Mouse (Mus musculus) c-Kit-positive CD71-negative TER-119-negative erythroid progenitor cells, embryonic 14.5 days (primary cell): Measurements from ENCODE around the gene Vmp1.

Source experiments
- DNase-seq: peaks from one replicate; pipeline ENCODE4 v3.0.0-alpha.2; 2013; ENCODE audit warnings: low read depth

Vmp1 gene

GRCm38 (mm10) chr11:86672772-86673171 is 10.9 kb downstream of the Vmp1 start:
- no peak for DNase-seq

GRCm38 (mm10) chr11:86671041-86671675 is 12.5 kb downstream of the Vmp1 start:
- DNase-seq, result no peak

GRCm38 (mm10) chr11:86668169-86668568 is 15.5 kb downstream of the Vmp1 start:
- DNase-seq, result no peak

DNA sequence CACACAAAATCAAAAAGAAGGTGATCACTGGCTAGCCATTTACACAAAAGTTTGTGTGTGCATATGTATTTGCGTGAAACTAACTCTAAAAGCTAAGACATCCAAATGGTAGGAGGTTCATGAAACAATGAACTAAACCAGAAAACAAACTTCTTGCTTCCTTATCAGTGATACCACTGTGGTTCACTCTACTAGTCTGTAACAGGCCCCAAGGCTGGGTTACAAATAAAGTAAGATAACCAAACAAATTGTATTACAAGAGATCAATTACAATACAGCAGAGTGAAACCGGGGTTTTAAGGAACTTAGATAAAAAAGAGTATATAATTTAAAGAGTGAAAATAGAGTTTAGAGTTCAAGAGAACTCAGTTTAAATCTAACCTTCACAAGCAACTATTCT is 16.1 kb downstream of the Vmp1 start:
- DNase-seq, result no peak

DNA sequence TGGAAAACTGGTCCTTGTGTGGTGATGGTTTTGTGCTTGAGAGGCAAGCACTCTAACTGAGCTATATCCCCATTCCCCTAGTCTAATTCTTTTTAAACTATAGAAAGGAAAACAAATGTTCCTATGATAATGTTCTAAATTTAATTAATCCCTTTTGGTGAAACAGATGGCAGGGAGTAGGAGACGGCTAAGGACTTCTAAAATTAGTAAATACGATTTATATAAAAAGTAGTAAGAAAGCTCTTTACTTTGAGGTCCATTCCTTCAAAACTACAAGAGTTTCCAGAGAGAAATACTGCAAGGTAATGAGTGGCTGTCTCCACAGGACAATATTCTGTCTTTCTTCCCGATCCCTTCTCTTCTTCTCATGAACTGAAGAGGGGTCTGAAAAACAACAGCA is 19.2 kb downstream of the Vmp1 start:
- DNase-seq, result no peak

DNA sequence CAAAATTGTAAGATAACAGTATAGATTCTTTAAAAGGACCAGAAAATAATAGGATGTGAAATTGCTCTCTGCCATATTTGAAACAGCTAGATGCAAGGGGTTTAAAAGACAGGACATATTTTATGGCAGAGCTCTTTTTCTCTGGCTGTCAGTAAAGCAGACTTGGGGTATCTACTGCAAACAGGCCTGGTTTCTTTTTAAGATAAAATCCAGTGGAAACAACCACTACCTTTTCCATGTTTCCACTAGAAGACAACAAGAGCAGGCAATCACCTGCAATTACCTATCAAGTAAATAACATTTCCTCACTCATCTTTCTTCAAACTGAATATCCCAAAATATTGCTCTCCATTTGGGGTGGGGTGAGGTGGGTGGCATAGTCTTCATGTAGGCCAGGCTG is 19.7 kb downstream of the Vmp1 start:
- DNase-seq, result no peak

DNA sequence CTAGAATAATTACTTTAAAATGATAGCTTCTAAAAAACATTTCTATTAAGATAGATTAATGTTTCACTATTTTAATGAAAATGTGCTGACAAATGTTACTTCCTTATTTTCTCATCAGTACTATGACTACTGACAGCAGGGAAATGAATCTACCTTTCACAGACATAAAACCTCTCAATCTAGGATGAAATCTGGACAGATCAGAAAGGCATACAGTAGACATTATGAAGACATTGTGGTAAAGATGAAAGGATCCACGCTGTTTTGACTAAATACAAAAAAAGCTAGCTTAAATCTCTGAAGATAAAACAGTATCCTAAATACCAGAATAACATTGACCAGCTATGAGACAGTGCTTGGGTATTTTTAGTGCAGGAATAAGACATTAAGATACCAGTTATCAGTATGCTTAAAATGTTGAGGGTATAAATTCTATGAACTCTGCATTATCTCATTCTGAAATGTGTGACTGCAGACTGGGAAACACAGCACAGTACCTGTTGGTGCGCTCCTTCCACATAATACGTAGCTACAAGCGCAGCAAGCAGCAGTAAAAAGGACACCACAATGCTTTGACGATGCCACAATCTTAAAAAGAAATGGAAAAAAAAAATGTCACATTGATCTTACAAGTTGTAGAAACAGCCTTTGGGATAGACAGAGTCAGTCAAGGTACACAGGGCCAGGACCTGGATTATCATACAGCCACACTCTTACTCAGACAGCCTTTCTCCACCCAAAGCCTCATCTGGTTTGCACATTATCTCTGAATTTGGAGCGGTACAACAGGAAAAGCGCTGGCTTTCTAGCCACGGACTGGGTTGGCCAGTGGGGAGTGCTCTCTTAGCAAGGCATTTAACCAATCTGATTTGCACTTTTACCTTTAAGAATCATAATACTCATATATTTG is 20.4 kb downstream of the Vmp1 start:
- DNase-seq, result no peak

- no peak for DNase-seq
Observed at GRCm38 (mm10) chr11:86657863-86658262, 25.8 kb downstream of the Vmp1 start.

- no peak for DNase-seq
Observed at GRCm38 (mm10) chr11:86656849-86657567, 26.6 kb downstream of the Vmp1 start.

GRCm38 (mm10) chr11:86655671-86656070 is 28.0 kb downstream of the Vmp1 start:
- DNase-seq, result no peak

DNA sequence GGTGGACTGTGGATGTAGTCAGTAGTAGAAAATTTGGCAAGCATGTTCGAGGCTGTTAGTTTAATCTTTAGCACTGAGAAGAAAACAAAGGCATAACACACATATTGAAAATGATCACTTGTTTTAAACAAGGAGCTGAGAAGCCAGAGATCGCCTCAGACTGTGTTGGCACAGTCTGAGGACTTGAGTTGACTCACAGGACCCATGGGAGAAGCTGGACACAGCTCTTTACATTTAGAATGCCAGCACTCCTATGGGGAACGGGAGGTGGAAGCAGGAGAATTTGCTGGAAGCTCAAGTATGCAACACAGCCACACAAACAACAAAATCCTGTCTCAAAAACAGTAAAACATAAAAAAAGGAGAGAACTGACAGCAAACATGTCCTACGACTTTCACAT is 29.5 kb downstream of the Vmp1 start:
- DNase-seq, result no peak

DNA sequence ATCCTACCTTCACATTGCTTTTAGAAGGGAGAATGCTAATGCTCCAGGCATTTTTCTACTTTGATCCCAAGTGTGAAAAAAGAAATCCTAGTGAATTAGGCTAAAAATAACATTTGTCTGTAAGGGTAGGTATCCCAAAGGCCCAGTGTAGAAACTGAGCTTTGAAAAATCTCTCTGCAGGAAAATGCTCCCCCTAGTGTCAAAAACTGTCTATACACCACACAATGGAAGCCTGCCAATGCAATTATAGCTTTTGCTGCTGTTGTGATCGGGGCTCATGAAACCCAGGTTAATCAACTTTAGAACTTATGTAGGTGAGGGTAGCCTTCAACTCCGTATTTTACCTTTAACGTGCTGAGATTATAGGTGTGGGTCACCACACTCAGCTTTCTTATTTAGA is 30.2 kb downstream of the Vmp1 start:
- DNase-seq, result peak; percentile 72

GRCm38 (mm10) chr11:86652578-86652979 is 31.1 kb downstream of the Vmp1 start:
- DNase-seq, result peak; percentile 53

DNA sequence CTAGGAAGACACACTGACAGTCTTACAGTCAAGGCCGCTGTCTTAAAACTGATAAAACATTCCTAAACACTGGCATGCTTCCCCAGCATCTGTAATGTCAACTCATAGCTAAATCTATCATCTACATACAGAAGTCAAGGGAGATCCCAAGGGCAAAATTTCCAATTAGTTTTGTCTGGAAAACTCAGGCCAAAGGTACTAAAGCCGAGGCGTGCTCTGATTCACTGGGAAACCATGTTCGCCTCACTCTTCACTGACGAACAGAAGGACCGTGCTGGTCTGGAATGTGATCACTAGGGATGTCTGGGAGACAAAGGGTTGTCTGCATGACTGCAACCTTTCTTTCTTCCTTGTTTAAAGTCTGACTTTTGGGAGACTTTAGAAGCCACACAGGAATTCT is 33.0 kb downstream of the Vmp1 start:
- DNase-seq, result no peak

- no peak for DNase-seq
Observed at GRCm38 (mm10) chr11:86649542-86649941, 34.1 kb downstream of the Vmp1 start.

GRCm38 (mm10) chr11:86647706-86648447 is 35.8 kb downstream of the Vmp1 start:
- DNase-seq, result no peak

DNA sequence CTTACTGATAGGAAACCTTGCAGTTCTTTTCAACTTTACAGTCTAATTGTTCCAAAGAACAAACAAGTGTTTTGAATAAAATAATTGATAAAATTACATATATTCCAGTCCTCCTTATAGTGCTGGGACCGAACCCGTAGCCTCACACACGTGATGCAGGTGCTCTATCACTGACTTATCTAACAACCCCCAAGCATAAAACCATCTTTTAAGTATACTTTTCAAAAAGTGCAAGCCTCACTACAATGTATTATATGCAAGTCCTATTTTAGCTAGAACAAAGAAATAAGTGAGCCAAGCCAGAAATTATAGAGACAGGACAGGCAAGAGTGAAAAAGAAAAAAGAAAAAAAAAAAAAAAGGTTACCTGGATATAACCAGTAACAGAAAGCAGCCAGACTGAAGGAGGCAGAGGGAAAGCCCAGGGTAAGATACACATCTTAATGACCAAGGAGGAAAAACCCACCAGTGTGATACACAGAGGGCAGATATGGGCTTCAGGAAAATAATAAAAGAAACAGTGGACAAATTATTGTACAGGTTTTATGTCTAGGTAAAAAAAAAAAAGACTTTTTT is 36.7 kb downstream of the Vmp1 start:
- no peak for DNase-seq

- no peak for DNase-seq
Observed at GRCm38 (mm10) chr11:86646136-86646834, 37.4 kb downstream of the Vmp1 start.

GRCm38 (mm10) chr11:86644553-86644952 is 39.1 kb downstream of the Vmp1 start:
- DNase-seq, result no peak

GRCm38 (mm10) chr11:86641714-86642113 is 41.9 kb downstream of the Vmp1 start:
- DNase-seq, result no peak

GRCm38 (mm10) chr11:86637697-86638096 is 45.9 kb downstream of the Vmp1 start:
- no peak for DNase-seq
